In genomic region chr11:107276898-107277297, GRCm38 (mm10) we compare ENCODE assay signal across 9 mouse cellular contexts.
DNase-seq lines count a peak whose midpoint lies in the region; ATAC-seq and TF ChIP-seq lines count a peak whose summit lies in the region.
"Had no signal": no experiment of that assay in that cellular context is flagged by ENCODE, and none has a peak within 500 bp of the region (broad histone marks: within the 10 kb centered on the region; RNA-seq: fewer than 3 reads in every experiment).

No protein-coding gene starts in this region.

- no peak overlapping the region for H3K4me2 ChIP-seq in liver, embryonic 13.5 days
- H3K4me2 ChIP-seq in forebrain, embryonic 15.5 days (replicated peaks): no peak overlapping the region

- 61% methylated on average over 7 of the region's 7 CpGs for WGBS in liver, embryonic 13.5 days (ENCODE audit: insufficient replicate concordance)
- WGBS in forebrain, embryonic 15.5 days: 79% methylated on average over 7 of the region's 7 CpGs

- peak; percentile 52 for ATAC-seq in liver, embryonic 13.5 days (ENCODE audit: low read depth)
- no peak for ATAC-seq in activated CD4-positive, CD25-positive, alpha-beta regulatory T cell, adult 4 months
- ATAC-seq in forebrain, embryonic 15.5 days (replicated peaks): no peak
- ATAC-seq: hindbrain, embryonic 16.5 days had no signal

- no peak for TF ChIP-seq CTCF in E14TG2a.4 (conservative IDR thresholded peaks at IDR 0.05; ENCODE audit: low read length)

- H3K4me1 ChIP-seq in E14TG2a.4 (replicated peaks; ENCODE audit: low read depth, low read length): peaks cover 70% of the 10 kb centered on the region
- peaks cover 35% of the 10 kb centered on the region for H3K4me1 ChIP-seq in liver, embryonic 13.5 days (replicated peaks)
- H3K4me1 ChIP-seq in forebrain, embryonic 15.5 days: peaks cover 22% of the 10 kb centered on the region

- H3K27me3 ChIP-seq in E14TG2a.4 (ENCODE audit: insufficient read depth, low read length): no peaks in the 10 kb centered on the region
- no peaks in the 10 kb centered on the region for H3K27me3 ChIP-seq in liver, embryonic 13.5 days
- no peaks in the 10 kb centered on the region for H3K27me3 ChIP-seq in forebrain, embryonic 15.5 days

- no peak overlapping the region for H3K9ac ChIP-seq in liver, embryonic 13.5 days
- H3K9ac ChIP-seq in forebrain, embryonic 15.5 days (replicated peaks): no peak overlapping the region

- H3K4me3 ChIP-seq in E14TG2a.4 (replicated peaks; ENCODE audit: low read length): peak overlapping the region; percentile 41
- no peak overlapping the region for H3K4me3 ChIP-seq in liver, embryonic 13.5 days (replicated peaks)
- no peak overlapping the region for H3K4me3 ChIP-seq in forebrain, embryonic 15.5 days

- intact Hi-C loops in heart, postnatal 10 days (cut with DNase I): loop anchor here (1.0 to 2.0 kb wide), 4 partner anchors 58 to 196 kb away; no protein-coding TSS in a partner anchor

- no peaks in the 10 kb centered on the region for H3K9me3 ChIP-seq in E14TG2a.4 (ENCODE audit: low read length)
- no peaks in the 10 kb centered on the region for H3K9me3 ChIP-seq in liver, embryonic 13.5 days (replicated peaks)
- no peaks in the 10 kb centered on the region for H3K9me3 ChIP-seq in forebrain, embryonic 15.5 days

- peak; percentile 62 for DNase-seq in adrenal gland, adult 8-10 months
- DNase-seq in heart, postnatal 10 days: peak; percentile 66
- no peak for DNase-seq in liver, embryonic 13.5 days
- DNase-seq in frontal cortex, adult 2 months (ENCODE audit: extremely low spot score in 1 of 2, low spot score in 1 of 2): no peak
- DNase-seq in left cerebral cortex, adult 18-20 months (ENCODE audit: low spot score in 2 of 2): no peak

- peaks cover 49% of the 10 kb centered on the region for H3K36me3 ChIP-seq in E14TG2a.4 (ENCODE audit: insufficient read depth, low read length)
- H3K36me3 ChIP-seq in liver, embryonic 13.5 days: no peaks in the 10 kb centered on the region
- H3K36me3 ChIP-seq in forebrain, embryonic 15.5 days: no peaks in the 10 kb centered on the region

- H3K27ac ChIP-seq in liver, embryonic 13.5 days: no peak overlapping the region
- no peak overlapping the region for H3K27ac ChIP-seq in forebrain, embryonic 15.5 days (replicated peaks)

Comparison
In these comparisons a context has a peak if more than half of its experiments do, and no peak if none do; other contexts are left out.
1. DNase-seq: peak in adrenal gland, adult 8-10 months (single experiment) and heart, postnatal 10 days (2 of 2); none in liver, embryonic 13.5 days (single experiment), frontal cortex, adult 2 months (0 of 2) and left cerebral cortex, adult 18-20 months (0 of 2).